Mouse (Mus musculus): Measurements from ENCODE around the gene Col24a1. TPM values are rescaled to one million over a fixed set of nuclear protein-coding genes. Genes with fewer than 3 reads are reported as not detected.

Col24a1 gene
- polyA plus RNA-seq, 1 experiment from 2014 or later = 2.4 TPM

DNA sequence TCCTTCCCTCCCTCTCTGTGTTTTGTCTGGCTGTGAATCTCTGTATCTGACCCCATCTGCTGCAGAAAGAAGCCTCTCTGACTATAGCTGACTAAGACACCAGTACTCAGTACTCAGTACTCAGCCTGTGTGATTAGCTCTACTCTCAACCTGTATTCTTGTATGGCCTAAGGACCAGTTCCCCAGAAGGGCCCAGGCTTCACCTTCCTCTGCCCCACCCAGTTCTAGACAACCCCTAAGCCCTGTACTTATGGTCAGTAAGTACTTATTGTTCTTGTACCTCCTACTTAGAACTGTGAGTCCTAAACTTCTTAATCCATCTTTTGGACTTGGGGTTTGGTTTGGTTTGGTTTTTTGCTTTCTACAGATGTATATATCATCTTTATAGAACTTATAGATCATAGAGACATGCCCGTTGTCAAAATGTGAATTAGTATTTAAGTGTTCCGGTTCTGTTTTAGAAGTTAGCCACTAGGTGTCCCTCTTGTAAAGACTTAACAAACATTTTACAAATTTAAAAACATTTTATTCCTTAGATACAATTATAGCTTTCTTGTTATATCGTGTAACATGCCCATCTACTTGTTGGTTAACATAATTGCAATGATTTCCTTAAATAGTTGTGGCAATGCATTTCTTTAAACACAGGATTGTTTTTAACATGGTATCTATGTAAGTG lies 291.4 kb downstream of the Col24a1 start:
- Histone ChIP-seq H3K27ac (ENCODE audit: low read length) (no peak overlapping the region), H3K4me3 (ENCODE audit: low read length) (no peak overlapping the region), H3K27me3 (replicated peaks; ENCODE audit: control insufficient read depth, insufficient read depth, low read length) (no peaks in the 10 kb centered on the region), H3K9me3 (ENCODE audit: control insufficient read depth, low read length) (no peaks in the 10 kb centered on the region), H3K4me1 (ENCODE audit: control insufficient read depth, insufficient read depth, low read length) (no peaks in the 10 kb centered on the region), H3K36me3 (ENCODE audit: control insufficient read depth, insufficient read depth, low read length) (peaks cover 17% of the 10 kb centered on the region), H3K4me2 (ENCODE audit: low read depth, low read length) (no peak overlapping the region), H3K9ac (ENCODE audit: low read depth, low read length) (no peak overlapping the region)
- 0 out of 2 replicates have a peak, but pooled peaks have one; percentile 16 for ATAC-seq
- WGBS = 51% methylated on average over 3 of the region's 3 CpGs

DNA sequence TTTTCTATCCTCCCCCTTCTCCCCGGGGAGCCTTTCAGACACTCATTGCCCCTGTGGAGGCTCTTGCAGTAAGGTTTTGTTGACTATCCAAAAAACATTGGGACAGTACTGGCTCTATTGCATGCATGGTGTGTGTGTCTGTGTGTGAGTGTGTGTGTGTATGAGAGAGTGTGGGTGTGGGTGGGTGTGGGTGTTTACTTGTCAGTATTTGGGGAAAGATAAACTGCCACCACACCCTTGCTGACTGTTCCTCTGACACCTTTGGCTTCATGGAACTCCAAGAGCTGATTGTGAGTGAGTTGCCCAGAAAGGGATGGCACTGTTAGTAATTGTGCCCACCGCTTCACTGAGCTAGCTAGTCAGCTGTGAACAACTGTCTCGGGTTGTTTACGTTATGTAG lies 298.3 kb downstream of the Col24a1 start:
- WGBS = 88% methylated on average over 4 of the region's 4 CpGs
- Histone ChIP-seq H3K9me3 (ENCODE audit: control insufficient read depth, low read length) (no peaks in the 10 kb centered on the region), H3K4me2 (ENCODE audit: low read depth, low read length) (no peak overlapping the region), H3K27me3 (replicated peaks; ENCODE audit: control insufficient read depth, insufficient read depth, low read length) (no peaks in the 10 kb centered on the region), H3K27ac (ENCODE audit: low read length) (no peak overlapping the region), H3K9ac (ENCODE audit: low read depth, low read length) (no peak overlapping the region), H3K4me1 (ENCODE audit: control insufficient read depth, insufficient read depth, low read length) (no peaks in the 10 kb centered on the region), H3K36me3 (ENCODE audit: control insufficient read depth, insufficient read depth, low read length) (peaks cover 23% of the 10 kb centered on the region), H3K4me3 (ENCODE audit: low read length) (no peak overlapping the region)
- no peak for ATAC-seq

DNA sequence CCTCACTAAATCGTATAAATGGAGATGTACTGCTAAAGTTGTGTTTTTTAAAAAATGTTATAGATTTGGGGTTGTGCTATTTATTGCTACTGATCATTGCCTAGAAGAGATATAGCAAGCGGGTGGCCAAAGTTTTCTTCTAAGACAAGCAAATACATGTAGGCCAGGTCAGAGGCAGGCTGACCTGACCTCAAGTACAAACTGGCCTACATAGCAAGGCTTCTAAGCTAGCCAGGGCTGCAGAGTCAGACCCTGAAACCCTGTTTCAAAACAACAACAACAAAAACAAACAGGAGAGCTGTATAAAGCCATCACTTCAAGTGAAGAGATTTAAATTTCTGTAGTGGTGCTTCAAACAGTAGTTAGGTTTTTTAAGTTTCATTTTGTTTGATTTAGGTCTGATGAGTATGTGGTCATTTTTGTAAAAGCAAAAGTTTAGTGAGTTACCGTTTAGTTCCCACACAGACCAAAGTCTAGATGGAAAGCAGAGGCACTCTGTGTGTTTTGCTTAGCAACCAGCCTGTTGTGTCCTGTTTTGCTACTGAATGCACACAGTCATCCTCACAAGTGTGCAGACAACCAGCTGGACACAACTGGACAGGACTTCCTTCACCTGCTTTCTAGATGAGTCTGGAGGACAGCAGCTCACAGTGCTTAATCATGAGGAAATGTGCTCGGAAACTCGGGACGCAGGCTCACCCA lies 299.7 kb downstream of the Col24a1 start:
- no peaks in the 10 kb centered on the region for H3K27me3 ChIP-seq (replicated peaks; ENCODE audit: control insufficient read depth, insufficient read depth, low read length)
- H3K9ac ChIP-seq (ENCODE audit: low read depth, low read length) = no peak overlapping the region
- H3K9me3 ChIP-seq (ENCODE audit: control insufficient read depth, low read length) = no peaks in the 10 kb centered on the region
- peaks cover 18% of the 10 kb centered on the region for H3K36me3 ChIP-seq (ENCODE audit: control insufficient read depth, insufficient read depth, low read length)
- no peak overlapping the region for H3K4me3 ChIP-seq (ENCODE audit: low read length)
- ATAC-seq = no peak
- no peak overlapping the region for H3K4me2 ChIP-seq (ENCODE audit: low read depth, low read length)
- WGBS = 81% methylated on average over 6 of the region's 6 CpGs
- no peak overlapping the region for H3K27ac ChIP-seq (ENCODE audit: low read length)
- no peaks in the 10 kb centered on the region for H3K4me1 ChIP-seq (ENCODE audit: control insufficient read depth, insufficient read depth, low read length)

DNA sequence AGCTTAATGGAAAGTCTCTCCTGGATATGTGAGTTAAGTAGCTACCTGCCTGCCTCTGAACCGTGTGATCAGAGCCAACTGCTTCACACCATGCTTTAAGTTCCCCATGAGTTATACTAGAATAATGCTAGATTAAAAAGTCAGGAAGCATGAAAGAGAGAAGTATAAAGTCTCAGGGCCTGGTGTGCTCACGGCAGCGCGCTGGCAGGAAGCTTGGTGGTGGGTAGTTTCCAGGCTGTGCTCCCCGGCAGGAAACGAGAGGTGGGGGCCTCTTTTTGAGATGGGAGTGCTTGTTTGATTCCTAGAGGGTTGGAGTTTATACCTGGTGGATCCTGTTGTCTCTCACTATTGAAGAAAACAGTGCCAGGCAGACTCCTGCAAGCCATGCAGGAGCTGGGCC lies 303.1 kb downstream of the Col24a1 start:
- no peak overlapping the region for H3K27ac ChIP-seq (ENCODE audit: low read length)
- 89% methylated on average over 6 of the region's 6 CpGs for WGBS
- no peak for ATAC-seq
- H3K4me3 ChIP-seq (ENCODE audit: low read length) = no peak overlapping the region
- peaks cover 21% of the 10 kb centered on the region for H3K36me3 ChIP-seq (ENCODE audit: control insufficient read depth, insufficient read depth, low read length)
- no peaks in the 10 kb centered on the region for H3K9me3 ChIP-seq (ENCODE audit: control insufficient read depth, low read length)
- no peak overlapping the region for H3K4me2 ChIP-seq (ENCODE audit: low read depth, low read length)
- no peak overlapping the region for H3K9ac ChIP-seq (ENCODE audit: low read depth, low read length)
- H3K27me3 ChIP-seq (replicated peaks; ENCODE audit: control insufficient read depth, insufficient read depth, low read length) = no peaks in the 10 kb centered on the region
- H3K4me1 ChIP-seq (ENCODE audit: control insufficient read depth, insufficient read depth, low read length) = no peaks in the 10 kb centered on the region

DNA sequence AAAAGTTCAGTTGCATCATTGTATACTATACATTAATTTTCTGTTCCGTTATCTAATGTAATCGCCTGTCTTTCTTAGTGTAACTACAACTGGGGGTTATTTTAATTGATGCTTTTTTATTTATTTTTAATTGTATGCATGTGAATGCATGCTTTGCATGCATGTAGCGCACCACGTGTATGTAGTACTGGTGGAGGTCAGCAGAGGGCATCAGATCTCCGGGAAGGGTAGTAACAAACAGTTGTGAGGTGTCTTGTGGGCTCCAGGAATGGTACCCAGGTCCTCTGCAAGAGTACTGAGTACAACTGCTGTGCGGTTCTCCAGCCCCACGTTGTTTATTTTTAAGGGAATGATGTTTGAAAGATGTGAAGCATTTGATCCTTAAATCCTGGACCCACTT lies 306.8 kb downstream of the Col24a1 start:
- Histone ChIP-seq H3K9ac (ENCODE audit: low read depth, low read length) (no peak overlapping the region), H3K27ac (ENCODE audit: low read length) (no peak overlapping the region), H3K4me2 (ENCODE audit: low read depth, low read length) (no peak overlapping the region), H3K4me1 (ENCODE audit: control insufficient read depth, insufficient read depth, low read length) (peaks cover 11% of the 10 kb centered on the region), H3K36me3 (ENCODE audit: control insufficient read depth, insufficient read depth, low read length) (peaks cover 16% of the 10 kb centered on the region; the same call in 1 of the 2 replicates), H3K27me3 (replicated peaks; ENCODE audit: control insufficient read depth, insufficient read depth, low read length) (no peaks in the 10 kb centered on the region), H3K9me3 (ENCODE audit: control insufficient read depth, low read length) (no peaks in the 10 kb centered on the region), H3K4me3 (ENCODE audit: low read length) (no peak overlapping the region)
- no peak for ATAC-seq
- WGBS = 91% methylated on average over 7 of the region's 7 CpGs

DNA sequence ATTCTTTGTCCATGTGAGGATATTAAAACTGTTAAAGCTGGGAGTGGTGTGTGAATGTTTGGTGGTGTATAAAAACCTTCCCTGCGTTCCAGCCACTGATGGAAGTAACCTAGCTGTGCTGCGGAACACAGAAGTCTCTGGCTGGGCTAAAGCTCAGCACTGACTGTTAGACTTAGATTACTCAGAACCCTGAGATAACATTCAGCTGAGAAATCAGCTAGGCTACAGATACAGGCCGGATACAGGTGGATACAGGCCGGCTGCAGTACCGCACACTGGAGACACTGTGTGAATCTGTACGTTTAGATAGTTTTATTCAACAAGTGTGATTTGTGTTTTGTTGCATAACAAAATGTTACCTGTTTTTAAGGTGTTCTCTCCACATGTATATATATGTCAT lies 308.5 kb downstream of the Col24a1 start:
- Histone ChIP-seq H3K4me1 (ENCODE audit: control insufficient read depth, insufficient read depth, low read length) (peaks cover 11% of the 10 kb centered on the region), H3K27me3 (replicated peaks; ENCODE audit: control insufficient read depth, insufficient read depth, low read length) (no peaks in the 10 kb centered on the region), H3K9me3 (ENCODE audit: control insufficient read depth, low read length) (no peaks in the 10 kb centered on the region), H3K9ac (ENCODE audit: low read depth, low read length) (no peak overlapping the region), H3K4me2 (ENCODE audit: low read depth, low read length) (no peak overlapping the region), H3K27ac (ENCODE audit: low read length) (no peak overlapping the region), H3K36me3 (ENCODE audit: control insufficient read depth, insufficient read depth, low read length) (0 out of 2 replicates have a peak, but pooled peaks cover 5% of the 10 kb centered on the region), H3K4me3 (ENCODE audit: low read length) (no peak overlapping the region)
- ATAC-seq = no peak
- 72% methylated on average over 6 of the region's 6 CpGs for WGBS

DNA sequence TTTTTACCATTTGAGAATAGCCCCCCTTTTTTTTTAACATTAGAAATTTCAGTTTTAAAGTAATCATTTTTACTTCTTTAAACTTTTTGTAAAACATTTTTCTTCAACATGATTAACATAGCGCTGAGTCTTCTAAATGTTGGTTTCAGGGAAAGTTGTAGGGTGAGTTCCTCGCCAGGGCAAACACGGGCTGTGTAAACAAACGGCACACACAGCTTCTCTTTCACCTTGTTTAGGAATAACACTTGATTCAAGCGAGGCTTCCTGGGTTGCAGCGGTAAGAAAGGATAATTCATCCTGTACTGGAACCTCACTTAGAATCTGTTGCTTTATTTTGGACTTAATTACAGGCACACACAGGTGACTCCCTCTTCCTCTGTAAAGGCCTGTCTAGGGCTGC lies 309.1 kb downstream of the Col24a1 start:
- 36% methylated on average over 6 of the region's 6 CpGs for WGBS
- peak; percentile 43; the same call in 1 of the 2 replicates for ATAC-seq
- H3K4me1 ChIP-seq (ENCODE audit: control insufficient read depth, insufficient read depth, low read length) = peaks cover 11% of the 10 kb centered on the region
- no peak overlapping the region for H3K4me3 ChIP-seq (ENCODE audit: low read length)
- H3K36me3 ChIP-seq (ENCODE audit: control insufficient read depth, insufficient read depth, low read length) = 0 out of 2 replicates have a peak, but pooled peaks cover 5% of the 10 kb centered on the region
- H3K27me3 ChIP-seq (replicated peaks; ENCODE audit: control insufficient read depth, insufficient read depth, low read length) = no peaks in the 10 kb centered on the region
- no peaks in the 10 kb centered on the region for H3K9me3 ChIP-seq (ENCODE audit: control insufficient read depth, low read length)
- no peak overlapping the region for H3K4me2 ChIP-seq (ENCODE audit: low read depth, low read length)
- no peak overlapping the region for H3K27ac ChIP-seq (ENCODE audit: low read length)
- 0 out of 2 replicates have a peak overlapping the region, but pooled peaks have one; percentile 25 for H3K9ac ChIP-seq (ENCODE audit: low read depth, low read length)

Other genes starting within 250 kb of the Col24a1 start
- 0.12 and 0.17 TPM in 2 replicates for gene Clca2, start 193.0 kb upstream of the Col24a1 start, polyA plus RNA-seq (2015; fragmentation: Nextera tagmentation; extraction: Ambion mirVana)
- gene Odf2l, start 173.9 kb upstream of the Col24a1 start, polyA plus RNA-seq (2015; fragmentation: Nextera tagmentation; extraction: Ambion mirVana) = 13.1 and 14.7 TPM in 2 replicates

All from intestine, embryonic 16.5 days (tissue).